Mouse (Mus musculus): Measurements from ENCODE around the gene Corin. TPM values are rescaled to one million over a fixed set of nuclear protein-coding genes. Genes with fewer than 3 reads are reported as not detected.

The Corin gene
- total and polyA plus RNA-seq, 2 experiments from 2014 or later: 0.14 to 0.33 TPM

DNA sequence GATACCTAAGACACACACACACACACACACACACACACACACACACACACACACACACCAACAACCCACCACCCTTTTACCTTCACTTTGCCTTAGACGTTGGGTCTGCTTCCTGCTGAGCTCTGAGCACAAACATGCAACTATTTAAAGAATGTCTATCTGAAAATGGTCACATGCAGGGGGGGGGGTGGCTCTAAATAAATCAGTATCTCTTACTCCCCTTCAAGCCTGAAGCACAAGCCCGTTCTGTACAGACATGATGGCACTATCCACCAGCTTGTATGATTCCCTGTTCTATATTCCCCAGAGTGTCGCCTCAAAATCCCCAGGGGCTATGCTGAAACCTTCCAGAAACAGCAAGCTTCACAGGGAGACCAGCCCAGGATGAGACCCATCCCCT, 2.5 kb downstream of the Corin start:
- no peak overlapping the region for H3K4me2 ChIP-seq (ENCODE audit: low read depth, low read length, poor library complexity, severe bottlenecking)
- ATAC-seq (ENCODE audit: low FRiP score) (no peak), DNase-seq (ENCODE audit: low spot score) (no peak)
- no peak overlapping the region for H3K4me3 ChIP-seq (ENCODE audit: low read depth, low read length)
- no peak for TF ChIP-seq CTCF (IDR thresholded peaks at IDR 0.05)
- H3K4me1 ChIP-seq (ENCODE audit: insufficient read depth, low read length): no peaks in the 10 kb centered on the region; the same call in 1 of the 2 replicates
- no peak overlapping the region for H3K27ac ChIP-seq (ENCODE audit: low read depth, low read length)
- no peak overlapping the region for H3K9ac ChIP-seq (replicated peaks; ENCODE audit: low read length, poor library complexity, severe bottlenecking)
- H3K36me3 ChIP-seq (ENCODE audit: insufficient read depth, low read length): no peaks in the 10 kb centered on the region
- H3K9me3 ChIP-seq (ENCODE audit: low read length): no peaks in the 10 kb centered on the region
- WGBS: 71% methylated on average over 3 of the region's 3 CpGs
- H3K27me3 ChIP-seq (ENCODE audit: insufficient read depth, low read length): peaks cover 36% of the 10 kb centered on the region

DNA sequence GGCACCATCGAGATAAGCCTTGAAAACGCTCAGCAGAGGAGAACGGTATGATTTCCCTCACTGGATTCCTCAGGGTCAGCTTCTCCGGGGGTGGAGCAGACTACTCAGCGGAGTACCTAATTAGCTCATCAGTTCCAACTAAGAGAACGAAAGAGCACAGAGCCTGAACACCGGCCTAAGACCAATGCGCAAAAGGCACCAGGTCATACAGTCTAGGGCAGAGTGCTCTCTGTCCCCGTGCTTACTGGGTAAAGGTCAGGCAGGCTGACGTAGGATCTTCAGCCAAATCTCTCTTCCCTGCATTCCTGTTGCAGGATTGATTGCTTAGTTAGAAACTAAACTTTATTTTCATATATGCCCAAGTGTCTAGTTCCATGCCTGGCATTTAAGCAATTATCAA, 6.0 kb downstream of the Corin start:
- Histone ChIP-seq H3K27ac (ENCODE audit: low read depth, low read length) (no peak overlapping the region), H3K9me3 (ENCODE audit: low read length) (no peaks in the 10 kb centered on the region), H3K4me2 (ENCODE audit: low read depth, low read length, poor library complexity, severe bottlenecking) (no peak overlapping the region), H3K36me3 (ENCODE audit: insufficient read depth, low read length) (no peaks in the 10 kb centered on the region), H3K9ac (replicated peaks; ENCODE audit: low read length, poor library complexity, severe bottlenecking) (no peak overlapping the region), H3K4me1 (ENCODE audit: insufficient read depth, low read length) (no peaks in the 10 kb centered on the region), H3K27me3 (ENCODE audit: insufficient read depth, low read length) (peaks cover 13% of the 10 kb centered on the region), H3K4me3 (ENCODE audit: low read depth, low read length) (no peak overlapping the region)
- no peak for DNase-seq (ENCODE audit: low spot score)
- 83% methylated on average over 10 of the region's 10 CpGs for WGBS
- ATAC-seq (ENCODE audit: low FRiP score): no peak
- TF ChIP-seq CTCF (IDR thresholded peaks at IDR 0.05): no peak

DNA sequence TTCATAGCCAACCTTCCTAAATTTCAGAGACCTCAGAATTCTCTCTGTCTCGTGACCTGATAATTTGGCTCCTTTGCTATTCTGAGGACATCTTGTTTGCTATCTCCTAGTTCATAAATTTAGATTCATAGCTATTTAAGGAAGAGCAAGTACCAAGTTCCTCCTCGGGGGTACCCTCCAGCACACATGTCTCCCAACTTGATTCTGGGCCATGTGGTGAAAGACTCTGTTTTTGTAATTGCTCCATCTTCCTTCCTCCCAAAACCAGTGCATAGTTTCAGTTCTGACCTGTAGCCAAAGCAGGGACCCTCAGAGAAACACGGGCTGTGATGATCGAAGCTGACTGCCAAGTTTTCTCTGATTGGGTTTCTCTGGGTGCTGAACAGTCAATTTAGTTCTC, 7.5 kb downstream of the Corin start:
- Histone ChIP-seq H3K4me3 (ENCODE audit: low read depth, low read length) (no peak overlapping the region), H3K4me1 (ENCODE audit: insufficient read depth, low read length) (no peaks in the 10 kb centered on the region), H3K9ac (replicated peaks; ENCODE audit: low read length, poor library complexity, severe bottlenecking) (no peak overlapping the region), H3K4me2 (ENCODE audit: low read depth, low read length, poor library complexity, severe bottlenecking) (no peak overlapping the region), H3K27me3 (ENCODE audit: insufficient read depth, low read length) (no peaks in the 10 kb centered on the region), H3K9me3 (ENCODE audit: low read length) (no peaks in the 10 kb centered on the region), H3K27ac (ENCODE audit: low read depth, low read length) (no peak overlapping the region), H3K36me3 (ENCODE audit: insufficient read depth, low read length) (no peaks in the 10 kb centered on the region)
- 82% methylated on average over 4 of the region's 4 CpGs for WGBS
- no peak for TF ChIP-seq CTCF (IDR thresholded peaks at IDR 0.05)
- DNase-seq (ENCODE audit: low spot score) (no peak), ATAC-seq (ENCODE audit: low FRiP score) (no peak)

- ATAC-seq (ENCODE audit: low FRiP score): no peak
- WGBS: 79% methylated on average over 7 of the region's 7 CpGs
- H3K27ac ChIP-seq (ENCODE audit: low read depth, low read length): no peak overlapping the region
Observed at GRCm38 (mm10) chr5:72493906-72494305, 10.4 kb downstream of the Corin start.

GRCm38 (mm10) chr5:72491232-72491631, 13.0 kb downstream of the Corin start:
- H3K27ac ChIP-seq (ENCODE audit: low read depth, low read length): no peak overlapping the region
- no peaks in the 10 kb centered on the region for H3K9me3 ChIP-seq (ENCODE audit: low read length)
- H3K36me3 ChIP-seq (ENCODE audit: insufficient read depth, low read length): no peaks in the 10 kb centered on the region
- H3K4me3 ChIP-seq (ENCODE audit: low read depth, low read length): no peak overlapping the region
- H3K4me1 ChIP-seq (ENCODE audit: insufficient read depth, low read length): no peaks in the 10 kb centered on the region
- TF ChIP-seq CTCF (IDR thresholded peaks at IDR 0.05): no peak
- WGBS: 53% methylated on average over 2 of the region's 2 CpGs
- no peaks in the 10 kb centered on the region for H3K27me3 ChIP-seq (ENCODE audit: insufficient read depth, low read length)
- no peak overlapping the region for H3K9ac ChIP-seq (replicated peaks; ENCODE audit: low read length, poor library complexity, severe bottlenecking)
- no peak overlapping the region for H3K4me2 ChIP-seq (ENCODE audit: low read depth, low read length, poor library complexity, severe bottlenecking)
- DNase-seq (ENCODE audit: low spot score) (no peak), ATAC-seq (ENCODE audit: low FRiP score) (no peak)

More at GRCm38 (mm10) chr5:72493906-72494305, 10.4 kb downstream of the Corin start:
- Histone ChIP-seq H3K4me1 (ENCODE audit: insufficient read depth, low read length) (no peaks in the 10 kb centered on the region), H3K4me2 (ENCODE audit: low read depth, low read length, poor library complexity, severe bottlenecking) (no peak overlapping the region), H3K9me3 (ENCODE audit: low read length) (no peaks in the 10 kb centered on the region), H3K9ac (replicated peaks; ENCODE audit: low read length, poor library complexity, severe bottlenecking) (no peak overlapping the region), H3K36me3 (ENCODE audit: insufficient read depth, low read length) (no peaks in the 10 kb centered on the region), H3K27me3 (ENCODE audit: insufficient read depth, low read length) (no peaks in the 10 kb centered on the region), H3K4me3 (ENCODE audit: low read depth, low read length) (no peak overlapping the region)
- DNase-seq (ENCODE audit: low spot score): no peak
- no peak for TF ChIP-seq CTCF (IDR thresholded peaks at IDR 0.05)

DNA sequence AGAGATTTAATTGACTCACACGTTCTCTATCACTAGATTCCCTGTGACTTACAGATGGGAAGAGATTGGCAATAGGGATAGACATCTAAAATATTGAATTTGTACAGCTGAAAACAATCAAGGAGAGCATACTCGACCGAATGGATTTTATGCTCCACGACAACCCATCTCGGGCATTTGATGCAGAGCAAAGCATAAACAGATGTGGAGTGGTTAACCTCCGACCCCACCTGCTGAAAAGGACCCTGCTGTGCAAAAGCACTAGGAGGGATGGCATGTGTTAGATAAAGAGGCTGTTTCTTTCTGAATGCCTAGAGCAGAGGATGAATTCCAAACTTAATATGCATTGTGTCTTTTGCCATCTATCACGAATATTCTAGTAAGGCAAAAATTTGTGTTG, 23.8 kb downstream of the Corin start:
- no peak overlapping the region for H3K4me2 ChIP-seq (ENCODE audit: low read depth, low read length, poor library complexity, severe bottlenecking)
- H3K4me3 ChIP-seq (ENCODE audit: low read depth, low read length): no peak overlapping the region
- H3K27me3 ChIP-seq (ENCODE audit: insufficient read depth, low read length): no peaks in the 10 kb centered on the region
- no peak for ATAC-seq (ENCODE audit: low FRiP score)
- DNase-seq (ENCODE audit: low spot score): no peak
- H3K9me3 ChIP-seq (ENCODE audit: low read length): no peaks in the 10 kb centered on the region
- no peaks in the 10 kb centered on the region for H3K36me3 ChIP-seq (ENCODE audit: insufficient read depth, low read length)
- WGBS: 30% methylated on average over 7 of the region's 7 CpGs
- no peak overlapping the region for H3K9ac ChIP-seq (replicated peaks; ENCODE audit: low read length, poor library complexity, severe bottlenecking)
- H3K27ac ChIP-seq (ENCODE audit: low read depth, low read length): no peak overlapping the region
- TF ChIP-seq CTCF (IDR thresholded peaks at IDR 0.05): no peak
- H3K4me1 ChIP-seq (ENCODE audit: insufficient read depth, low read length): no peaks in the 10 kb centered on the region

Data from midbrain, postnatal 0 days (tissue).